Mouse (Mus musculus): Measurements from ENCODE around the gene Gosr1.
"Not testable (repeated sequence)": the region's sequence is repeated elsewhere in the genome, so short reads cannot be mapped to it uniquely, and the experiment has no call there.

Gene Gosr1

GRCm38 (mm10) chr11:76763053-76763740, at the start of gene Gosr1:
Gene Gosr1, minus strand, starts transcription at chr11:76763579.
- DNase-seq (ENCODE audit: low spot score) = peak; percentile 95

DNA sequence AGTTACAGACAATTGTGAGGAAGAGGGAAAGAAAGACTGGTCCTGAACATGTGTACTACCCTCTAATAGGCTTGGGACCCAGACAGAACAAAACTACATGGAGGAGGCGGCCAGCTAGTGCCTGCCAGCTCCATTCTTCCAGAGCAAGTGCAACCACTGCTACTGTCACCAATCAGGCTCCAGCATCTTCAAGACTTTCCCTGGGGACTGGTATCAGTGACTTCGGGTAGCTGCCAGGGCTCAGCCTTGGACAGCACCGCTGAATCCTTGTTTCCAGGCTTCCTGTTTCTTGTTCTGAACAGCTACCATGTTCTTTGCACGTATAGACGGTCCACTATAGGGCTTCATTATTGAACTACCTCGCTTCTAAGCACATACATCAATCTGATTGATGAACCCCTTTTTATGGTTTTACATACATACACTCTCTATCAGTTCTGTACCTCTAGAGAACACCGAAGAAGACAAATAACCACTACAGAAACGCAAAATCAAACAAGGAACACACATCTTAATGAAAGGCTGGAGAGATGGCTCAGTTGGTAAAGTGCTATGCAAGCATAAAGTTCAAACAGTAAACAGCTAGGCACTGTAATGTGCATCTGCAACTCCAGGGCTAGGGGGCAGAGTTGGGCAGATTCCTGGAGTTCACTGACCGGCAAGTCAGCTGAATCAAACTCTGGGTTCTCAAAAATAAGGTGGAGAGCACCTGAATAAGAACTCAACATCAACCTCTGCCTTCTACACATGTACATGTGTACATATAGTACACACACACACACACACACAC, 47.5 kb upstream of the Gosr1 start:
- DNase-seq (ENCODE audit: low spot score) = peak; percentile 15

GRCm38 (mm10) chr11:76809450-76809849, 46.1 kb upstream of the Gosr1 start:
- peak; percentile 19 for DNase-seq (ENCODE audit: low spot score)

- no peak for DNase-seq (ENCODE audit: low spot score)
Observed at GRCm38 (mm10) chr11:76808550-76808949, 45.2 kb upstream of the Gosr1 start.

DNA sequence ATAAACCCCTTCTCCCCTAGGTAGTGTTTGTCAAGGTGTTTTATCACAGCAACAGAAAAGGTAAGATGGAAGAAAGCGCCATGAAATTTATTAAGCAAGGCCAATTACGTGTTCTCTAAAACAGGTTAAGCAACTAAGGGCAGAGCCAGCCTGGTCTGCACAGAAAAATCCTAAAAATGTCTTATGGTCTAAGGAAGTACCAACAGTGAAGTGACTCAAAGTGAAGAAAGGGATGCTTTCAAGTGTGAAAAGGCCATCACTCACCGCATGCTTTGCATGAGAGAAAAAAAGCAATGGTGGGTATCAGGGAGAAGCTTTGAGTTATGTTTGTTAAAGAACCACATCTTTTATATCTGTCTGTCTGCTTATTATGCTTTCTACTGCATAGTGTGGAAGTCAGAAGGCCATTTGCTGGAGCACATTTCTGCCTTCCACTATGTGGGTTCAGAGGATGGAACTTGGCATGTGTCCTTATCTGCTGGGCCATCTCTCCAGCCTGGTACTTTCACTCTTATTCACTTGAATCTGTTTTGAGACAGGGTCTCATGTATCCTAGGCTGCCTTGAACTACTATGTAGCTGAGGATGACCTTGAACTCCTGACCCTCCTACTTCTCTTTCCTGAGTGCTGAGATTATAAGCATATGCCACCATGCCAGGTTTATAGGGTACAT, 43.8 kb upstream of the Gosr1 start:
- DNase-seq (ENCODE audit: low spot score) = no peak

- no peak for DNase-seq (ENCODE audit: low spot score)
Observed at GRCm38 (mm10) chr11:76806026-76806425, 42.6 kb upstream of the Gosr1 start.

GRCm38 (mm10) chr11:76805072-76805471, 41.7 kb upstream of the Gosr1 start:
- not testable (repeated sequence) for DNase-seq (ENCODE audit: low spot score)

GRCm38 (mm10) chr11:76803266-76803665, 39.9 kb upstream of the Gosr1 start:
- DNase-seq (ENCODE audit: low spot score) = no peak

- no peak for DNase-seq (ENCODE audit: low spot score)
Observed at GRCm38 (mm10) chr11:76797236-76797635, 33.9 kb upstream of the Gosr1 start.

DNA sequence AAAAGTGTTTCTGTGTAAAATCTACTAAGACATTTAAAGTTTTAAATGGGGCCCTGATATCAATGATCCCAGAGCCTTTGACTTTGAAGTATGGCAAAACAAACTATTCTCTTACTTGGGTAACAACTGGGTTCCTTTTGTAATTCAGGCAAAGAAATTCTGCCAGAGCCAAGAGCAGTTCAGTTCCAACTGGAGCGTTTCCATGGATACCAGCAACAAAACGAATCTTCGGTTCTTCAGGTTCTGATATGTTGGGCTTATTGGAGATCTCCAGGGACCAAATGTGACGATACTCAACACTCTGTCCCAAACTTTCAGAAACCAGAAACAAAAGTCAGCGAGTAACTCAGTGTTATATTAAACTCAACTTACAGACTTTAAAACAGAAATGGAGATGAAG, 31.9 kb upstream of the Gosr1 start:
- no peak for DNase-seq (ENCODE audit: low spot score)

DNA sequence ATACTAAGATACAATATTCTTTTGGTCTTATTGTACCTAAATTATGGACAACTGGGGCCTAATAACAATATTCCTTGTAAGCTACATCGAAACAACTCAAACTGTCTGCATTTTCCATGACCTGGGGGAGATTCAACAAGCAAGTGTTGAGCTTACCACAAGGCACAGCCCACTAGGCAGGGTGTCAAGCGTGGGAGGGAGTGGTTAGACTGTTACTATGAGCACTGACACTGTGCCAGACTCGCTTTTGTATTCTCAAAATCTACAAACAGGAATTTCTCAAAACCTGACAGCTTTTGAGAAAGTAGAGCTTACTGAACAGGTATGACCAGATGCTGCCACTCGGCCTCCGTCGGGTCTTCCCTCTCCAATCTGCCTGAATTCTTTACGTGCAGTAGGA, 28.0 kb upstream of the Gosr1 start:
- DNase-seq (ENCODE audit: low spot score) = no peak

DNA sequence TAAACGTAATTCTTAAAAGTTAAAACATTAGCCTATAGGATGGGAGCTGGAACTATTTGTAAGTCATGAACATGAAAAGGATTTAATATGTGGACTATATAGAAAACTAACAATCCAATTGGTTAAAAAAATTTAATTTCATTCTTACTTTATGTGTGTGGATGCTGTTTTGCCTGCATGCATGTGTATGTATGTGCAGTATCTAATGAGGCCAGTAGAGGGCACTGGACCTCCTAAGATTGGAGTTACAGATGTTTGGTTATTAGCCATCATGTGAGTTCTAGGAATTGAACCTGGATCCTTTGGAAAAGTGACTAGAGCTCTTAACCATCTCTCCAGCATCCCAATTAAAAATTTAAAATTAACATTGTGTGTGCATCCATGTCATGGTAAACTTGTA, 25.9 kb upstream of the Gosr1 start:
- DNase-seq (ENCODE audit: low spot score) = peak; percentile 56

DNA sequence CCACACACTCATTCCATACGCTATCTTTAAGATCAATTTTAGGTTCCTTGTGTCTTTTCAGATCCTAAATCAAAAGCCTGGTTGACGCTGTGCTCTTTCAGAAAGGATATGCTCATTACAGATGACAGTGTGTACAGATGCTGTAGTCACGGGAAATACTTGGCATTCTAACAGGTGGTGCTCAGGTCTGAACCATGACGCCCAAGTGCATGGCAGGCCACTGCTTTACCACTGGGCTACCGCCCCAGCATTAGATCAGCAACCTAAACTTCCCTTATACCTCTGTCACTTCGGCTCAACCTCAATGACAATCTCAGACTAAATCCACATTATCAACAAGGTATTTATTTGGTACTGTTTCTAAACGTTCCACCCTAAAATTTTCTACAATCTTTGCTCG, 12.2 kb upstream of the Gosr1 start:
- no peak for DNase-seq (ENCODE audit: low spot score)

DNA sequence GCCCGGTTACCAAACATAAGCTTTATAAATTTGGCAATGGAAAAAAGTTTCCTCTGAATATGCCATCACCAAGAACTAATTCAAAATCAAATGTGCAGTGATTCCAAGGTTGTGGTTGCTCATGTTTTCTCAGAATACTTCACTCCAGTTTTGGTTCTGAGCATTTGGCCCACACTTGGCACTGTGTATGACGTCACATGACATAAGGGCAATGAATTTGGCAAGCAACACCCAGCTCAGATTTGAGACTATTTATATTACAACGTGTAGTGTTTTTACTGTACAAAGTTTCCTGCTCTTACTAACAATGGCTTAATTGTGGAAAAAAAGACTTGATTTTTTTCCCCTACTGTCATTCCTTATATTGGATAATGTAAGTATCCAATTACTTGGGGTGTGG, 10.4 kb upstream of the Gosr1 start:
- no peak for DNase-seq (ENCODE audit: low spot score)

DNA sequence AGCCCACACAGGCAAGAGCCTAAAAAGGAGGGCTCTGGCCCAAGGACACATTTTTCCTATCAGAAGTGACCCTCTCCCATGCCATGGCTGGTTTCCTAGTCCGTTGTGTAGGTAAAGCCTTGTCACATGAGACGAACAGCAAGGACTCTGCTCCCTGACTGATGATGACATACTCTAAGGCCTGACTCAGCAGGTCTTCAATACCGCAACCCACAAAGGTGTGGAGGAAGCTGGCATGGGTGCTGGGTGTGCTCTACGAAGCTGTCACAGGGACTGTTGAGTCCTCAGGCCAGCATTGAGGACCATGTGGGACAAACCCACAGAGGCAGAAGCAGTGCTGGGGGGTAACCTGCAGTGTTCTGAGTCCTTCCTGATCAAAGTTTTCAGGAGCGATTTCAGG, 7.2 kb upstream of the Gosr1 start:
- no peak for DNase-seq (ENCODE audit: low spot score)

DNA sequence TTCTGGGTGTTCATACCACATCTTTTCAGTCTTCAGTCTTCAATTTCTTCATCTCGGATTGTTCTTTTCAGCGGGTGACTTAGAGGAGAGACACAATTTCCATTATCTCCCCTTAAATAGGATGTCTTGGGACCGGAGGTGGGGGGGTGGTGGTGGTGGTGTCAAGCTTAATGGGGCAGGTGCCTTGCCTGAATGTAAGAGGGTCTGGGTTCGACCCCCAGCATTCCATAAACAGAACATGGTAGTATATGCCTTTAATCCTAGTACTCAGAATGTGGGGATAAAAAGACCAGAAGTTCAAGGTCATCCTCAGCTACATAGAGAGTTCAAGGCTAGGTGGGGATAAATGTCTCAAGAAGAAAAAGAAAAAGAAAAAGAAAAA, 353 bp upstream of the Gosr1 start:
- DNase-seq (ENCODE audit: low spot score) = no peak

GRCm38 (mm10) chr11:76752276-76752675, 11.1 kb downstream of the Gosr1 start:
- no peak for DNase-seq (ENCODE audit: low spot score)

DNA sequence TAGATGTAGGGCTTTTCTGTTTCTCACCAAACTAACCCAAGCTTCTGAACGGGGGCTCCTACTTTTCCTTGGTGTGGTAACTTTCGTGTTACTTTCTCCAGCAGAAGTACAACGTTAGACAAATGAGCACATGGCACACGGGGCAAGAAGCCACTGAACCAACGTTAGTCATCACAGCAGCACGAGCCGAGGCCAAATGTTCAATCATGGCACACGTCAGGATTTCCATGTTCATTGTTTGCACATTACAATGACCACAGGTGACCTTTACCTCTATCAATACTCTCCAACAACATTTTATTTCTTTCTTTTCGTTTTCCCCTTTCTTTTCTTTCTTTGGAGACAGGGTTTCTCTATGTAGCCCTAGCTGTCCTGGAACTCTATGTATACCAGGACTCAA, 14.6 kb downstream of the Gosr1 start:
- DNase-seq (ENCODE audit: low spot score) = no peak

DNA sequence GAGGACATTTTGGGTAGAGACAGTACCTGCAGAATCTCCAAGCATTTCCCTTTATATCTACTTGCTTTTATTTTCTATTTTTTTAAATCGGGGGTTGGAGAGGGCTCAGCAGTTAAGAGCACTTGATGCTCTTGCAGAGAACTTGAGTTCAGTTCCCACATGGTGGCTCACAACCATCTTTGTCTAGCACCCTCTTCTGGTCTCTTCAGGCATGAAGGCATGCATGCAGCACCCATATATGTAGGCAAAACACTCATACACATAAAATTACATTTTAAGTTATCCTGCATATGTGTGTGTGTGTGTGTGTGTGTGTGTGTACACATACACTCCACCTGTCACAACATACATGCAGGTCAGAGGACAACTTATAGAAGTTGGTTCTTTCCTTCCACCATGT, 17.5 kb downstream of the Gosr1 start:
- no peak for DNase-seq (ENCODE audit: low spot score)

GRCm38 (mm10) chr11:76744550-76744949, 18.8 kb downstream of the Gosr1 start:
- DNase-seq (ENCODE audit: low spot score) = peak; percentile 30

- peak; percentile 39 for DNase-seq (ENCODE audit: low spot score)
Observed at GRCm38 (mm10) chr11:76742511-76742910, 20.9 kb downstream of the Gosr1 start.

GRCm38 (mm10) chr11:76739125-76739524, 24.3 kb downstream of the Gosr1 start:
- DNase-seq (ENCODE audit: low spot score) = no peak

- no peak for DNase-seq (ENCODE audit: low spot score)
Observed at GRCm38 (mm10) chr11:76735753-76736324, 27.5 kb downstream of the Gosr1 start.
